Mouse (Mus musculus): ENCODE results near the gene Slx1b.
"Not testable (repeated sequence)": the region's sequence is repeated elsewhere in the genome, so short reads cannot be mapped to it uniquely, and the experiment has no call there.

The Slx1b gene

DNA sequence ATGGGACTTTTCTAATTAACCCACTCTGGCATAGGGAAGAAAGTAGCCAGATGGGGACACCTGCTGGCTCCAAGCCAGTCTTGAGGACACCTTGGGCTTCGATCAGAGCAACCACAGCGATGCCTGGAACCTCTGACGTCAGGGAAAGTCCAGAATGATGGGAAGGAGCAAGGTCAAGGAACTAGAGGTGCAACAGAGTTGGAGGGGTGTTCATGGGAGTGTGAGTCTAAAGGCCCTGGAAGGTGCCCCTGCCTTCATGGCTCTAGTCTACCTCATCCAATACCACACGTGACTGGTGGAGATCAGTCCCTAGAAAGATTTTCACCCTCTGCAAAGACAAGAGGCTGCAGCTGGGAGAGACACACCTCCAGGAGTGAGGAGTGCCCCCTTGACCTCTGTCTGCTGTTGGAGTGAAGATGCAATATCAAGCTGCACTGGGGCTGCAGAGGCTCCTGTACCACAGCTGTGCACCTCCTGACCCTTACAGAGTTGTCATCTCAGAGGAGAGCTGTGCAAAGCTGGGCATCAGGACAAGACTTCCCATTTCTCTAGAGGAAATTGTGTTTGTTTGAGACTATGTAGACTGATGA, 18.9 kb downstream of the Slx1b start:
- DNase-seq (ENCODE audit: low spot score in 2 of 2): no peak

DNA sequence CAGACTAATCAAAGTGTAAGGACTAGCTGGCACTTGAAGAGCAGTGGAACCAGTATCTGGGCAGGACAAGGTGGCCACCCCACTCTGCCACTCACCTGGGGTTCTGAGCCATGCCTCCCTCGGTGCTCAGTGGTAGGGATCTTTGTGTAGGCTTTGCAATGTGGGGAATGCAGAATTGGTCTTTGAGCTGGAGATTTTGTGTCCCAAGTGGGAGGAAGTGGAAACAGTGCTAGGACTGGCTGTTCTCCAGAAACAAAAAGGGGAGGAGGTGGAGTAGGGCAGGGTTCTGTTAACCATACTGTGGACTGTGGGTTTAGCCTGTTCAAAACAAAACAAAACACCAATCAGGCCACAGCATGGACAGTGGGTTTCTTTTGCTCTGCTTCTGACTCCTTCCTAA, 19.4 kb downstream of the Slx1b start, which contains the start of gene Sult1a1:
TSS of gene Sult1a1 (minus strand) at position 226 of the 400 bp plus-strand sequence.
- DNase-seq (ENCODE audit: low spot score in 2 of 2): no peak

DNA sequence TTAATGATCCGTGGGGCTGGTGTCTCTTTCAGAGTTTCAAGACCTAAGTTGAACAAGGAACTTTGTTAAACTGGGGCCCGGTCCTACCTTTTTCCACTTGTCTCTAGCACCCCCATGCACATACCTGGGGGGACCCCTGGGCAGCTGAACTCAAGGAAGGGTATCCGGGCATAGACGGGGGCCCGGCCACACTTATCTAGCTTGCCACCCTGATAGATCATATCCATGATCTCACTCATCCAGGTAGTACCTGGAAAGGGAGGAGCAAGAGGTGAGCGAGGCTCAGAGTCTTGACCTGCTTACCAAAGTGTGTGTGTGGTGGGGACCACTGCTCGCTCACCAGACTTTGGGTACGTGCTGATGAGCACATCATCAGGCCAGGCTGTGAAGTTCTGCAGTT, 20.5 kb downstream of the Slx1b start:
- DNase-seq (ENCODE audit: low spot score in 2 of 2): no peak

DNA sequence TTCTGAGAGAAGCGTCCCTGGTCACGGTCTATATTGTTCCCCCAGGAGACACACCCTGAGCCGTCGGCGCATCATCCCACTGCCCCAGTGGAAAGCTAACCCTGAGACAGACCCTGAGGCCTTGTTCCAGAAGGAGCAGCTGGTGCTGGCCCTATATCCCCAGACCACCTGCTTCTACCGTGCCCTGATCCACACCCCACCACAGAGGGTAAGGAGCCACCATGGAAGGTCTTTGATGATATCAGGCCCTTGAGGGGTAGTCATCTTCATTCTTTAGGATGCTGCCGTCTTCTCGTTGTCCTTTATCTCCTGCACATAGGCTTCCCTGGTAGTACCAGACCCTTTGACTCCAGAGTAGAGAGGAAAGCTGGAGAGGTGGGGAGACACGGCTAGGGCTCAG, 23.5 kb downstream of the Slx1b start:
- DNase-seq (ENCODE audit: low spot score in 2 of 2): no peak

DNA sequence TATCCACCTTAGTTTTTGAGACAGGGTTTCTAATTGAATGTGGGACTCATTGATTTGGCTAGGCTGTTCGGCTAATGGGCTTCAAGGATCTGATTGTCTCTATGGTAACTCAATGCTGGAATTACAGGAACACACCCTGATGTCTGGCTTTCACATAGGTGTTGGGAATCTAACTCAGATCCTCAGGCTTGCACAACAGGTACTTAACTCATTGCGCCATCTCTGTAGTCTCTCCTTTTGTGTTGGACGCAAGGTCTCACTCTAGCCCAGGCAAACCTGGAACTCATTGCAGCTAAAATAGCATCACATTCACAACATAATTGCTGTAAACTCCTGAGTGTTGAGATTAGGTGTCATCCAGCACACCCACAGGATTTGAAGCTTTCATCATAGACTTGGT, 25.4 kb downstream of the Slx1b start:
- no peak for DNase-seq (ENCODE audit: low spot score in 2 of 2)

DNA sequence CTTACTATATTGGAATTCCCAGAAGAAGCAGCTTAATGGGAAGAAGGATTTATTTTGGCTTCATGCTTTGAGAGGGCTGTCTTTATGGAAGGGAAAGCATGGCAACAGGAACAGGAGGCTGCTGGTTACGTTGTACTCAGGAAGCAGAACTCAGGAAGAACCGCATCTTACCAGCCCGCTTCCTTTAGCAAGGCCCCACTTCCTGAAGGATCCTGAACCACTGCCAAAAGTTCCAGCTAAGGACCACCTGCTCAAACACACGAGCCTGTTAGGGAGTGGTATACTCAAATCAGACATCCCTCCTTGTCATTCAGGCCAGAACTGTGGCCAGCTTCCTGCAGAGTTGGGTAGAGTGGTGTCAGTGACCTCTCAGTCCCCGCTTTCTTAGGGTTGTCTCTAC, 27.1 kb downstream of the Slx1b start:
- no peak for DNase-seq (ENCODE audit: low spot score in 2 of 2)

DNA sequence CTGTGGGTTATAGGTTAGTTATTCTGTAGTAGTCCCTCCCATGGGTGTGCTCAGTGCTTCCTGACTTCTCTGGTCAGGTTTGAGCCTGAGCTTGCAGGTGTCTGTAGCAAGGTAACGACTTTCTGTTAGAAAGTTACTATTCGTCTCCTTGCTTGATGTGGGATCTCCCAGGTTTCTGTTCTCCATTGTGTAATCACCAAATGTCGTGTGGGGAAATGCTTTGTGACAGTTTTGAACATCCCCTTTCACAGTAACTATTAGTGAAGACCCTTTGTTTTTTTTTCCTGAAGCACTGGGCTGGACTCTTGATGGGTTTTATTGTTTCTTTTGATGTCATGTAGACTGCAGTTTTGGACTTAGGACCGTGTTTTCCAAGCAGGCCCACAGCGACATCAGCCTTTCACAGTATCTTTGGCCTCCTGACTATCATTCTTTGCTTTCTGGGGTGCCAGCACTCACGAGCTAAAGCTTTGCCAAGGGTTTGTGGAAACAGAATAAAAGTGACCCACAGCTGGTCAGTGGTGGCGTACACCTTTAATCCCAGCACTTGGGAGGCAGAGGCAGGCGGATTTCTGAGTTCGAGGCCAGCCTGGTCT, 28.0 kb downstream of the Slx1b start:
- no peak for DNase-seq (ENCODE audit: low spot score in 2 of 2)

DNA sequence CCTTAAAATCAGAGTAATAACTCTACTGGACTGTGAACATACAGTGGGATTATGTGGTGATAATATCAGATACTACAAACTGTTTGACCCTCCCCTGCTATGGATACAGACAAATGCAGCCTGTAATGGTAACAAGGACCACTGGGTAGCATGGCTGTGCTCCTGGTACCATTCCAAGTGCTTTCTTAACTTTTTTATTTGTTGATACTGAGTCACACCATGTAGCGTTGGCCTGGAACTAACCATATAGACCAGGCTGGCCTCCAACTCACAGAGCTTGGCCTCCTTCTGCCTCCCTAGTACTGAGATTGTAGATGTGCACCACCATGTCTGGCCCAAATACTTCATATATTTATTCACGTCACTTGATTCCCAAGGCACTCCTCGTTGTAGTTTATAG, 30.3 kb downstream of the Slx1b start:
- DNase-seq (ENCODE audit: low spot score in 2 of 2): no peak

DNA sequence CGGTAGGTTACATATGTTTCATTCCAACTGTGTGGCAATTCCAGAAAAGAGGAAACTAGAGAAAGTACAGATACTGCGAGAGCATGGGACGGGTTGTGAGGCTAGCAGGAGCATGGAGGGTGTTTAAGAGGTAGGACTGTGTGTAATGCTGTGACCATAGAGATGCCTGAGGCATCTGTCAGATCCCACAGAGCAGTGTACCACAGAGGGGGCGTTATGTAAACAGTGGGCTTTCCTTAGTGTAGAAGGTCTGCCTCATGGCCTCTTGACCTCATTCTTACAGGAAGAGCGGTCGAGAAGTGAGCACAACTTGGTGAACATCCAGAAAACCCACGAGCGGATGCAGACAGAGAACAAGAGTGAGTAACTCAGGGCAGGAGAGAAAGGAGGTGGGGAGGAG, 31.9 kb downstream of the Slx1b start:
- no peak for DNase-seq (ENCODE audit: low spot score in 2 of 2)

DNA sequence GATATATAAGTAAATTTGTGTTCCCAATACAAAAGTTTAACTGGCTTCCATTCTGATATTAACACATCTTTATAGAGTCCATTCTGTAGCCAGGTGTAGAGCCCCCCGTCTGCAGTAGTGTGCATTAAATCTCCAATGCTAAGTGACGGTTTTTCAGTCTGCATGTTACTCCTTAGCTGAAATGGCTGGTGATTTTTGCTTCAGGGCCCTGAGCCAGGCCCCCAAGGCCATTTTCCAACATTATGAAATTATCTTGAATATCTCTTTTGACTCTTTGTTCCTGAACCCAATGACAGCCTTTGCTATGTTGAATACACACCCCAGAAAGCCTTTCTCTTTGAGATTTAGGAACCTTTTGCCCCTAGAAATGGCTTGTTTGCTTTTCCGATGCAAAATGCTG, 35.8 kb downstream of the Slx1b start:
- DNase-seq (ENCODE audit: low spot score in 2 of 2): no peak

DNA sequence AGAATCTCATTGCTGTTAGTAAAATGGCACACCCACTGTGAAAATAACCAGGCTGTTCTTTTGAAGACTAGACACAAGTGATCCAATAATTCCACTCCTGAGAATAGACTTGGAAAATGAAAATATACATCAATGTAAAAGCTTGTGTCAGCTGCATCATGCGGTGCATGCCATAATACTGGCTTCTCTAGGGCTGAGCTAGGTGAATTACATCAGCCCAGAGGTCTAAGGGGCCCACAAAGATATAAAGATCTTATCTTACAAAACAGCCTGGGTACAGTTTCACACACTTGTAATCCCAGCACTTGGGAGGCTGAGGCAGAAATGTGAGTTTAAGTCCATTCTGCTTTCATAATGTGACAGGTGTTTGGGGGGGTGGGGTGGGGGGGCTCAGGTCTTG, 38.1 kb downstream of the Slx1b start:
- no peak for DNase-seq (ENCODE audit: low spot score in 2 of 2)

DNA sequence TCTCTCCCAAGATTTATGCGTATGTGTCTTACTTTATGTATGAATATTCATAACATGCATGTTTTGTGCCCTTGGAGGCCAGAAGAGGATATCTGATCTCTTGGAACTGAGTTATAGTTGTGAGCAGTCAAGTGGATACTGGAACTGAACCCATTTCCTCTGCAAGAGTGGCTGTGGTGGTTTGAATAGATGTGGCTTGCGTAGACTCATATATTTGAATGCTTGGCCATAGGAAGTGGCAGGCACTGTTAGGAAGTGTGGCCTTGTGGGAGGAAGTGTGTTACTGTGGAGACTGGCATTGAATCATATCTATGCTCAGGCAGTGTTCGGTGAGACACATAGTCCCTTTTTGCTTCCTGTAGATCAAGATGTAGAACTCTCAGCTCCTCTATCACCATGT, 39.9 kb downstream of the Slx1b start:
- no peak for DNase-seq (ENCODE audit: low spot score in 2 of 2)

DNA sequence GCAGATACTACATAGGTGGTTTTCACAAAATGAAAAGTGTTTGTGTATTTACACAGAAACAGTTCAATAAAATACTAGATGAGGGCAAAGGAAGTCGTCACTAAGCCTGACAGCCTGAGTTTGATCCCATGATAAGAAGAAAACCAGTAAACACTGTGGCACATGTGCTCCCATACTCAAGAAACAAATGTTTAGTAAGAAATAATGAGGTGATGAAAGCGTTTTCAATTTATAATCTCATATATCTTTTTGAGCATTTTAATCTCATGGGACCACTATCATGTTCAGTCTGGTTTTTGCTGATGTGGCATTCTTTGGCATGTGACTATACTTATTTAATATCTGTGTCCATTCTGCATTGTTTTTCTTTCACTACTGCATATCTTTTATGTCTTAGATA, 41.6 kb downstream of the Slx1b start:
- DNase-seq (ENCODE audit: low spot score in 2 of 2): no peak

DNA sequence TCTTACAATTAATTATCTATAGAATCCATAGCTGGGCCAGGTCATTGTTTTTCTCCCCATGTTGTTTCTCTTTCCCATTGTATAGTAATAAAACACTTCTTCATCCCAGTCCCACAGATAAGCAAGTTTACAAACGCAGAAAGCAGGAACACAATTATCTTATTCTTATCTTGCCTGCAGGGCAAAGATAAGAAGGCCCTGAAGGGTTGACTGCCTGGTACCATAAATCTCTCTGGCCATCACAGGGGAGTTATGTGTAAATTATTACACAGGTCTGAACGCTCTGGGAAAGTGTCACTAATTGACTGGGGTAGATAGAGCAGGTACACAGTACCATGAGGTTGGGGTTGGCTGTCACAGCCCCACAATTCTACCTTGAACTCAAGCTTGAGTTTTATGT, 44.7 kb downstream of the Slx1b start:
- DNase-seq (ENCODE audit: low spot score in 2 of 2): no peak

DNA sequence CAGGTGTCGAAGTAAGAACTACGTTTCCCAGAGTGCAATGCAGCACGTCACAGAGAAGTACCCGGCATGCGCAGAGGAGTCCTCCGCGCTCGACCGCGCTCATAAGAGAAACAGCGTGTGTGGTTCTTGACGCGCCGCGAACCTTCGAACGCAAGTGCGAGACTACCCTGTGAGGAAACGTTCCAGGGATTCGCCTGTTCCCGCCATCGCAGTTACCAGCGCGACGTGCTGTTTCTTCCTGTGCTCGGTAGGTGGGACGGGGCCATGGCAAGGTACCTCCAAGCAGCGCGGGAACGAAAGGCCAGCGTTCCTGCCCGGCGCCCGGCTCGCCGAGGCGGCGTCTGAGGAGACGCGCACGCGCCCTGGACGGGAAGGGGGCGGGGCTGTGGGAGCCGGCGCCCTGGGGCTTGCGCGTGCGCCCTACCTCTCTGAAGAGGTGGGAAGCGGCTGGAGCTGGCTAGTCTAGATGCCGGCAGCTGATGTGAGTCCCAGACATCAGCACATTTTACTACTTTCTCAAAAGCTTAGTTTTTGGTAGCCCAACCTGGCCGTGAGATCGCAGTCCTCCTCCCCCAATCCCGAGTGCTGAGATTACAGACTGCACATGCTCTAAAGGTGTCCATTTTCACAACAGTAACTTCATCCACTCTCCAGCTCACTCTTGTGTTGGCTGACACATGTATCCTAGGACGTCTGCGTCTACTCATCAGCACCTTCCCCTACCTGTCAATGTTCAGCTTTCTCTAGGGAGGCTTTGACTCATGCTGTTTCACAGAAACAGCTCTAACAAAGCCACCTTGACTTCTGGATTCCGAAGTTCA, 46.1 kb downstream of the Slx1b start, which contains the start of gene Sgf29:
TSS of gene Sgf29 (plus strand) at position 79 of the 821 bp plus-strand sequence.
- DNase-seq (ENCODE audit: low spot score in 2 of 2): peak; percentile 88 to 90

DNA sequence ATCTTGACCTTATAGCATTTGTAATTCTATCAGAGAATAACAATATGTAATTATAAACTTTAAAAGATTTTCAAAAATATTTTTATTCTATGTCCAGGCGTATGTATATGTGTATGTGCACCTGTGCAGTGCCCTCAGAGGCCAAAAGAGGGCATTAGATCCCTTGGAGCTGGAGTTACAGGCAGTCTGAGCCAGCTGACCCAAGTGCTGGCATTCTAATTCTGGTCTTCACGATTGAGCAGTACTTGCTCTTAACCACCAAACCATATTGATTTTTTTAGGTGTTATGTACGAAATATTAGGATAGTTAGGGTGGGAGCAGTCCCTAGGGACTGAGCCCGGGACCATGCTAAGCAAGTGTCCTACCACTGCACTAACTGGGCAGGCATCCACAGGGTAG, 47.1 kb downstream of the Slx1b start:
- DNase-seq (ENCODE audit: low spot score in 2 of 2): no peak

DNA sequence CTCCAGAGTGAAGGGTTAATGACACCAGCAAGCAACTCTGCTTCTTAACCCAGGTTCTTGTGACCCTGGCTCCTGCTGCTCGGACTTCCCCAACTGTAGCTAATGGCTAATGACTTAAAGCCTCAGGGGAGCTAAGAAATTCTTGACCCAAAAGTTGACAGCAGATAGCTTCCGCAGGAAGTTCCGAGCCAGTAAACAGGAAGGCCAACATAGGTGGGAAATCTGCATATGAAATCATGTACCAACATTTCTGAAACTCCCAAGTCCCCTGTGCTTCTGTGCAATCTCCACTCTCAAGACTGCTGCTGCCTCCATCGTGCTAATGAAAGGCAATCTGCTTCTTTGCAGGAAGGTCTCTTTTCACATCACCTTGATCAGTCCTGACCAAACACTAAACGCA, 49.9 kb downstream of the Slx1b start:
- DNase-seq (ENCODE audit: low spot score in 2 of 2): no peak

DNA sequence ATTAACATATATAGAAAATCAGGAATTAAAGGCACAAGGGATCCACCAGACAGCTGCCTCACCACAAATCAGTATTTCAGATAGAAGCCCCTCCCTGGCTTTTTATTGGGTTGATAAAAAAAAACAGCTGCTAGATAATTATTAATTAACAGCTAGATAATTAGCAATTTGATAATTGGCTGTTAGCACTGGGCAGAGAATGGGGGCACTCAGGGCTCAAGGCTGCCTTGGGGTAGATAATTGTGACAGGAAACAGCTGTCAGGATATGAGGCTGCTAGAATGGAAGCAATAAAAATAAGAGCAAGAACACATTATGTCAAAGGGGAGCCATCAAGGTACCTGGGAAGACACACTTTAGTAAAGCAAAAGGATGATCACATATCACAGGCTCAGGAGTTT, 50.7 kb downstream of the Slx1b start:
- DNase-seq (ENCODE audit: low spot score in 2 of 2): no peak

DNA sequence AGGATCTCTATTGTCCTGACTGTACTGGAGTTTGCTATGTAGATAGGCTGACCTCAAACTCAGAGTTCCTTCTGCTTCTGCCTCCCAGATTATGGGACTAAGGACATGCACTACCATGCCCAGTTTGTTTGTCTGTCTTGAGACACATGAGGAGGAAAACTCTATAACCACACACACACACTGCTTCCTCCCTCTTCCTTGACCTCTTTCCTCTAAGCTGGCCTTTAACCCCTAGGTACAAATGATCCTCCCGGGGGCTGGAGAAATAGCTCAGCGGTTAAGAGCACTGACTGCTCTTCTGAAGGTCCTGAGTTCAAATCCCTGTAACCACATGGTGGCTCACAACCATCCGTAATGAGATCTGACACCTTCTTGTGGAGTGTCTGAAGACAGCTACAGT, 51.2 kb downstream of the Slx1b start:
- no peak for DNase-seq (ENCODE audit: low spot score in 2 of 2)

DNA sequence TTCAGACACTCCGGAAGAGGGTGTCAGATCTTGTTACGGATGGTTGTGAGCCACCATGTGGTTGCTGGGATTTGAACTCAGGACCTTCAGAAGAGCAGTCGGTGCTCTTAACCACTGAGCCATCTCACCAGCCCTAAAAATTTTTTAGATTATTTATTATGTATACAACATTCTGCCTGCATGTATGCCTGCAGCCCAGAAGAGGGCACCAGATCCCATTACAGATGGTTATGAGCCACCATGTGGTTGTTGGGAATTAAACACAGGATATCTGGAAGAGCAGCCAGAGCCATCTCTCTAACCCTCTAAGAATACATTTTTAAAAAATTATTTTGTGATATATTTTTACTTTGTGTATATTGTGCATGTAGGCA, 52.4 kb downstream of the Slx1b start:
- DNase-seq (ENCODE audit: low spot score in 2 of 2): not testable (repeated sequence)

DNA sequence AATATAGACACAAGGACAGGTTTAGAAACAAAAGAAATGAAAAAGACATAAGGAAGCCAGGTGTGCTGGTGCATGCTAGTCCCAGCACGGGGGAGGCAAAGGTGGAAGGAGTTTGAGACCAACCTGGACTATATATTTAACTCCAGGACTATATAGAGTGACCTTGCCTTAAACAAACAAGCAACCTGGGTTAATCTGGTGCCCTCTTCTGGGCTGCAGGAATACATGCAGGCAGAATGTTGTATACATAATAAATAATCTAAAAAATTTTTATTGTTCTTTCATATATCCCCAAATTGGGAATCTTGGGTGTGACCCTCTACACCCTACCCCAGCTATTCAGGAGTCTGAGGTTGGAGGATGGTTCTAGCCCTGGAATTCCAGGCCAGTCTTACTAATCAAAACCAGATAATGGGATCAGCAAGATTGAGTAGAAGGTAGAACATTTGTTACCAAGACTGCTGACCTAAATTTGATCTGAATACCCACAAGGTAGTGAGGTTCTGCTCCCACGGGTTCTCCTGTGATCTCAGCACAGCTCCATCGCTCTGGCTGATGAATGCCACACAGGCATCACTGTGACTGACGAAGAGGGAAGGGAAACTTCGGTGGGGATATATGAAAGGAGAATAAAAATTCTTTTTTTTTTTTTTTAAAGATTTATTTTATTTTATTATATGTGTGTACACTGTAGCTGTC, 52.9 kb downstream of the Slx1b start:
- DNase-seq (ENCODE audit: low spot score in 2 of 2): no peak
